Mouse (Mus musculus) lung, embryonic 14.5 days (tissue): ENCODE results near the gene S1pr5. TPM values are rescaled to one million over a fixed set of nuclear protein-coding genes. Genes with fewer than 3 reads are reported as not detected.
A peak's percentile ranks its signal among the peaks of the same experiment; 100 is the strongest.

ENCODE experiments used
- ATAC-seq: fragments of 200-750 bp; cut with Nextera tagmentation; 2 replicates; pipeline ENCODE4 v1.8.0; 2017; ENCODE audit warnings: mild to moderate bottlenecking, moderate TSS enrichment, moderate library complexity; ENCODE audit not compliant: insufficient read depth
- DNase-seq: peaks from one replicate; pipeline ENCODE4 v3.0.0-alpha.2; 2015
- H3K27ac ChIP-seq: fragments of 300-500 bp; sonication (generic); 2 replicates; pipeline ENCODE4 v1.5.1; 2014; ENCODE audit warnings: low read depth, mild to moderate bottlenecking, moderate library complexity
- H3K27me3 ChIP-seq: fragments of 300-500 bp; sonication (generic); 2 replicates; pipeline ENCODE4 v1.6.1; 2014; ENCODE audit warnings: low read length, control low read depth; ENCODE audit not compliant: insufficient read depth
- H3K36me3 ChIP-seq: fragments of 300-500 bp; sonication (generic); 2 replicates; pipeline ENCODE4 v1.6.1; 2014; ENCODE audit warnings: control low read depth; ENCODE audit not compliant: insufficient read depth
- H3K4me1 ChIP-seq: fragments of 300-500 bp; sonication (generic); 2 replicates; pipeline ENCODE4 v1.6.1; 2014; ENCODE audit warnings: antibody characterized with exemption, control low read depth; ENCODE audit not compliant: insufficient read depth
- H3K4me2 ChIP-seq: fragments of 300-500 bp; sonication (generic); 2 replicates; pipeline ENCODE4 v1.6.1; 2014; ENCODE audit warnings: mild to moderate bottlenecking
- H3K4me3 ChIP-seq: fragments of 300-500 bp; sonication (generic); 2 replicates; pipeline ENCODE4 v1.5.1; 2014; ENCODE audit warnings: low read depth, low read length
- H3K9ac ChIP-seq: fragments of 300-500 bp; sonication (generic); 2 replicates; pipeline ENCODE4 v1.6.1; 2014
- H3K9me3 ChIP-seq: fragments of 300-500 bp; sonication (generic); 2 replicates; pipeline ENCODE4 v1.6.1; 2016; ENCODE audit warnings: low read depth, low read length, control low read depth
- CTCF ChIP-seq: IDR thresholded peaks from 2 replicates; pipeline ENCODE4 v1.5.1; 2016; ENCODE audit warnings: antibody characterized with exemption, low read depth
- WGBS: fragments of 180-500 bp; shearing (Covaris S2); extraction: QIAGEN DNeasy Blood & Tissue Kit; methylation state at CpG from one replicate; pipeline ENCODE4 v1.1.7; 2014; 5-methylcytosine and 5-hydroxymethylcytosine counted together
- polyA plus RNA-seq: library from polyadenylated mRNA; unstranded; fragments of >200 nt; fragmentation: Nextera tagmentation; extraction: Ambion mirVana; gene quantifications from 2 replicates; pipeline ENCODE4 v1.2.1, GENCODE M21; 2014

S1pr5 gene
- polyA plus RNA-seq, 1 experiment from 2014 or later = not detected

GRCm38 (mm10) chr9:21254690-21255089, 6.4 kb upstream of the S1pr5 start:
- DNase-seq (no peak), ATAC-seq (no peak)
- Histone ChIP-seq H3K4me1 (no peaks in the 10 kb centered on the region), H3K4me2 (no peak overlapping the region), H3K9ac (no peak overlapping the region), H3K27me3 (peaks cover 22% of the 10 kb centered on the region), H3K4me3 (no peak overlapping the region), H3K36me3 (no peaks in the 10 kb centered on the region), H3K27ac (no peak overlapping the region), H3K9me3 (no peaks in the 10 kb centered on the region)
- TF ChIP-seq CTCF = no peak

GRCm38 (mm10) chr9:21251116-21251735, 3.0 kb upstream of the S1pr5 start:
- H3K27me3 ChIP-seq = peaks cover 52% of the 10 kb centered on the region
- no peak overlapping the region for H3K27ac ChIP-seq
- TF ChIP-seq CTCF = no peak
- no peaks in the 10 kb centered on the region for H3K36me3 ChIP-seq
- DNase-seq = no peak
- H3K4me1 ChIP-seq = no peaks in the 10 kb centered on the region
- H3K9me3 ChIP-seq = no peaks in the 10 kb centered on the region
- H3K9ac ChIP-seq = no peak overlapping the region
- no peak overlapping the region for H3K4me2 ChIP-seq
- 44% methylated on average over 13 of the region's 13 CpGs for WGBS
- no peak for ATAC-seq
- no peak overlapping the region for H3K4me3 ChIP-seq

GRCm38 (mm10) chr9:21250509-21250908, 2.3 kb upstream of the S1pr5 start:
- H3K27me3 ChIP-seq = peaks cover 59% of the 10 kb centered on the region
- H3K36me3 ChIP-seq = no peaks in the 10 kb centered on the region
- DNase-seq = no peak
- 33% methylated on average over 2 of the region's 2 CpGs for WGBS
- H3K4me2 ChIP-seq = no peak overlapping the region
- H3K4me3 ChIP-seq = no peak overlapping the region
- no peaks in the 10 kb centered on the region for H3K9me3 ChIP-seq
- no peak for TF ChIP-seq CTCF
- no peak overlapping the region for H3K9ac ChIP-seq
- H3K4me1 ChIP-seq = no peaks in the 10 kb centered on the region
- ATAC-seq = no peak
- no peak overlapping the region for H3K27ac ChIP-seq

- 16% methylated on average over 17 of the region's 17 CpGs for WGBS
- ATAC-seq = peak; percentile 23; the same call in 1 of the 2 replicates
- DNase-seq = no peak
- H3K9me3 ChIP-seq = no peaks in the 10 kb centered on the region
- peaks cover 66% of the 10 kb centered on the region for H3K27me3 ChIP-seq
- H3K4me2 ChIP-seq = no peak overlapping the region
- H3K4me1 ChIP-seq = no peaks in the 10 kb centered on the region
- no peak overlapping the region for H3K9ac ChIP-seq
- TF ChIP-seq CTCF = no peak
- no peak overlapping the region for H3K4me3 ChIP-seq
- no peaks in the 10 kb centered on the region for H3K36me3 ChIP-seq
- no peak overlapping the region for H3K27ac ChIP-seq
Observed at GRCm38 (mm10) chr9:21249629-21250508, 1.6 kb upstream of the S1pr5 start.

GRCm38 (mm10) chr9:21246342-21246741, 1.9 kb downstream of the S1pr5 start:
- H3K36me3 ChIP-seq = no peaks in the 10 kb centered on the region
- H3K27ac ChIP-seq = no peak overlapping the region
- 83% methylated on average over 1 of the region's 1 CpGs for WGBS
- DNase-seq (no peak), ATAC-seq (no peak)
- no peaks in the 10 kb centered on the region for H3K4me1 ChIP-seq
- no peaks in the 10 kb centered on the region for H3K9me3 ChIP-seq
- no peak overlapping the region for H3K4me2 ChIP-seq
- H3K27me3 ChIP-seq = peaks cover 93% of the 10 kb centered on the region
- H3K4me3 ChIP-seq = no peak overlapping the region
- no peak for TF ChIP-seq CTCF
- no peak overlapping the region for H3K9ac ChIP-seq

- peak overlapping the region; percentile 46 for H3K4me3 ChIP-seq
- peak overlapping the region; percentile 43; the same call in 1 of the 2 replicates for H3K9ac ChIP-seq
Observed at GRCm38 (mm10) chr9:21245113-21245487, 3.1 kb downstream of the S1pr5 start.

GRCm38 (mm10) chr9:21244428-21245112, 3.7 kb downstream of the S1pr5 start:
- H3K9me3 ChIP-seq = no peaks in the 10 kb centered on the region
- WGBS = under 1% methylated on average over 69 of the region's 72 CpGs
- peaks cover 75% of the 10 kb centered on the region for H3K27me3 ChIP-seq
- H3K4me3 ChIP-seq = peak overlapping the region; percentile 46
- no peak overlapping the region for H3K27ac ChIP-seq
- TF ChIP-seq CTCF = no peak
- no peaks in the 10 kb centered on the region for H3K4me1 ChIP-seq
- peak overlapping the region; percentile 43 for H3K9ac ChIP-seq
- peak overlapping the region; percentile 79 for H3K4me2 ChIP-seq
- ATAC-seq = peak; percentile 33; the same call in 1 of the 2 replicates
- no peaks in the 10 kb centered on the region for H3K36me3 ChIP-seq
- peak; percentile 45 for DNase-seq

More at GRCm38 (mm10) chr9:21245113-21245487, 3.1 kb downstream of the S1pr5 start:
- TF ChIP-seq CTCF = no peak
- DNase-seq (no peak), ATAC-seq (no peak)
- Histone ChIP-seq H3K27me3 (peaks cover 80% of the 10 kb centered on the region), H3K36me3 (no peaks in the 10 kb centered on the region), H3K27ac (no peak overlapping the region), H3K4me2 (peak overlapping the region; percentile 79), H3K4me1 (no peaks in the 10 kb centered on the region), H3K9me3 (no peaks in the 10 kb centered on the region)
- 2% methylated on average over 16 of the region's 16 CpGs for WGBS
